Mouse (Mus musculus): ENCODE results near the gene Gm15217.

Gene Gm15217

DNA sequence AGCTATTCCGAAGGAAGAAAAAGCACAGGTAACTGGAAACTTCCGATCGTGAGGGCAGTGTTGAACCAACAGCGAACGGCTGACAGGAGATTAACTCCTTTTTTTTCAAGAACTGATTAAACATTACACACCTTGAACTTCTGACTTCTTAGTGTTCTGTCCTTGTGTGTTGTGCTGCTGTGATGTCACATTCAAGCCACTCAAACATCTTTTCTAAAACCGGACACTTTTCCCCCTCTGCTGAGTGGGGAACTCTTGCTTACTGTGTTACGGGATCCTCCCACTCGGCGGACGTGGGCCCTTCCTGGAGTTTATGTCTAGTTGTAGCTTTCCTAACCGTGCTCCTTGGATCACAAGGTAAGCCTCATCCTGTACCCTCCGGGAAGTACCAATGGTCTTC is at the start of gene Gm15217:
Gm15217 (plus strand) TSS at position 130 of the 400 bp plus-strand sequence.
- no peak for DNase-seq

- no peak for DNase-seq
These were observed 45.6 kb upstream of the Gm15217 start for GRCm38 (mm10) chr14:46333421-46334237.

DNA sequence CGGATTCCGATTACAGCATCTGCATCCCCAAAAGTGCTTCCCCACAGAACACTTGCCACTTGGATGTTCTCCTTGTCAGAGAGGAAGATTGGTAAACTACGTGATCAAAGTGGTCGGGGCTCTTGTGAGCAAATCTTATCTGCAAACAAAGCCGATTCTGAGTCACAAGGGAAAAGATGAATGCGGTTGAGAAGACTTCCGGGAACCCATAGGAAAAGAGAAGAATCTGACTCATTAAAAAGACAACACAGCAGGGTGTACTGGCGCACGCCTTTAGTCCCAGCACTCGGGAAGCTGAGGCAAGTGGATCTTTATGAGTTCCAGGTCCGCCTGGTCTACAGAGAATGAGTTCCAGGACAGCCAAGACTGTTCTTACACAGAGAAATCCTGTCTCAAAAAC is 40.4 kb upstream of the Gm15217 start:
- DNase-seq: no peak

GRCm38 (mm10) chr14:46344750-46345149 is 34.5 kb upstream of the Gm15217 start:
- no peak for DNase-seq

DNA sequence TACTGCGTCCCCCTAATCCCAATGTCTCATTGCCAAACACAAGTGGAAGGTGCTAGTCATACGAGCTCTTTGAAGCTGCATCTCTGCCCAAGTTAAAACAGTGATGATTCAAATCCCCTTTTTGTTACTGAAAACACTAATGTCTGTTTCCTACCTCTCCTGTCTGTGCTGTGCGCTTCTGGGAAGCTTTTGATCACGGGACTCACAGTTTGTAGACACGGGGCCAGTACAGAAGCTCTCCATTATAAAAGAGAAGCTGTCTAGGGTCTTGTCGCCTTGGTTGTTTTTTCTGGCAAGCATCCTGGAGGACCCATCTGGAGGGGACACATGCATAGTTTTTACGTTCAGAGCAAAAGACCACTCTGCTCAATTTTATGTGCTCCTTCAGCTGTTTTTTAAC is 21.9 kb upstream of the Gm15217 start:
- no peak for DNase-seq

DNA sequence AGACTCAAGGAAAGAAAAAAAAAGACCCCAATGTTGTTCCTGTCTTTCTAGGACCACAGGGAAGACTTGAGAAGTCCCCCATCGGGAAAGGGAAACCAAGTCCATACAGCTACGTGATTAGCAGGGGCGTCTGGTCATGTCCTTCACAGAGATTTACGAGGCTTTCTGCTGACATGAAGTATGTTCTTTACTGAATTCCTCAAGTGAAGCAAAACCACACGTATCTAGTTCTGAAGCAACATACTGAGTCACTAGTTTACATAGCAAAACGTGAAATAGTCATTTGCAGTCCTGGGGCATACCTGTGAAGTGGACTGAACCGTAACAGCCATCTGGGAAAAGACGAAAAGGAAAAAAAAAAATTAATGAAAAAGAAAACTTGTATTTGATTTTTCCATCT is 21.5 kb upstream of the Gm15217 start:
- no peak for DNase-seq

DNA sequence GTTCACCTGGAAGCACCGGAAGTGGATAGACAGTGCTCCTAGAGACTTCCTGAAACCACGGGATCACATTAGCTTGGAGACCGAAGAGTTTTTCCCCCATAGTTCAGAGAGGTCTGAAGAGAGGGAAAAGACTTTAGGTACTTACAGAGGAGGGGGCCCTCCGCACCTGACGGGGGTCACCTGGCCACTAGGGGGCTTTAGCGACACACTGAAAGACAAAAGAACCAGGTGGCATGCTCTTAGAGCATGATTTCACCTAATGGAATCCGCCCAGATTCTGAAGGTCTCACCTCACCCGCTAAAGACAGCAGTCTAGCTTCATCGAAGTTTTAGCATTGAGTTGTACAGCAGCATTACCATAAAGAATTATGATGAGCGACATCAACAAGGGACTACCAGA is 16.0 kb upstream of the Gm15217 start:
- peak; percentile 35 to 37 for DNase-seq

GRCm38 (mm10) chr14:46372452-46372851 is 6.8 kb upstream of the Gm15217 start:
- DNase-seq: no peak

- no peak for DNase-seq
These were observed 3.4 kb upstream of the Gm15217 start for GRCm38 (mm10) chr14:46375796-46376195.

- peak; percentile 61 to 72 for DNase-seq
These were observed 1.1 kb downstream of the Gm15217 start for GRCm38 (mm10) chr14:46380286-46380721.

GRCm38 (mm10) chr14:46381457-46381856 is 2.2 kb downstream of the Gm15217 start:
- DNase-seq: no peak

- peak in 1 of 2 experiments; percentile 41 for DNase-seq
These were observed 5.9 kb downstream of the Gm15217 start for GRCm38 (mm10) chr14:46384946-46385691.

DNA sequence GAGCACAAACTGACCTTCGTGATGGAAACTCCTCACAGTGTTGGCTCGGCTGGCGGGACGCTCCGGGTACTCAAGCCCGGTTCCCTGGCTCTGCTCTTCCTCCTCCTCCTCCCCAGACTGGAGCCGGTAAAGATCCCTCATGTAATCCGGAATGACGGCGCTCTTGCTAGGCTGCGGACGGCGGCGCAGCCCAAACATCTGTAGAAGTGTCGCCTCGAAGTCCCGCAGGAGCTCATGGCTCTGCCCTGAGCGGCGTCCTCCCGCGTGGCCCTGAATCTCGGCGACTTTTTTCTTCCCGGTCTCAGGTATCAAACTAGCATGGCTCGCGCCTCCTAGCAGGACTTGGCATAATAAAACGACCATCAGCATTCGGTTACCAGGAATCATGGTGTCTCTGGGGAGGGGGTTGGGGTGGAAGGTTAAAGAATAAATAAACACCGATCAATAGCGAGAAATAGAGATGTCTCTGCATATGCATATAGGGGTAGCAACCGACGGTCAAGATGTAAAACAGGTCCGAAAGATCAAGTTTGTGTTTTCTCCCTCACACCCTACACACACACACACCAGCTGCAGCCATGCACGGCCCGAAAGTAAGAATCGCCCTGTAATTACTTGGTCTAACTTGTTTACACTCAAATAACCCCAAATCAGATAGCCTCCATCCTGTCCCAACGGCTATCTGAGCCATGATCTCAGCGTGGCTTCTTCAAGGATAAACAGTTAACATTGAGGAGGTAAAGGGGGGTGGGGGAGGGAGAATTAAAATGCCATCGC is 6.7 kb downstream of the Gm15217 start:
- DNase-seq: peak; percentile 47 to 57

GRCm38 (mm10) chr14:46386478-46387356 is 7.5 kb downstream of the Gm15217 start:
- DNase-seq: peak; percentile 44 to 64

DNA sequence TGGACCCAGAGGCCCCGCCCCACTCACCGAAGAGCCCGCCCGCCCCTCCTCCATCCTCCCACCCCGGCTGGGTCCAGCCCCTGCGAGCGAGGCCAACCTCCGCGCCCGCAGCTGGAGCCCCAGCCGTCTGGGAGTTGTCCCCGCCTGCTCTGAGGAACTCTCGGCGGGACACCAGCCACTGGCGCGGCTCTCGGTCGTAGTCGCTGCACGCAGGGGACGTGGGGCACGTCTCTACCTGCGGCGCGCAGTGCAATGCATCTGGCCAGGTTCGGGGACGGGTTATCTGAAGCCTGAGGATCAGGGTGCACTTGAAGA is 8.1 kb downstream of the Gm15217 start:
- DNase-seq: peak; percentile 95 to 96

DNA sequence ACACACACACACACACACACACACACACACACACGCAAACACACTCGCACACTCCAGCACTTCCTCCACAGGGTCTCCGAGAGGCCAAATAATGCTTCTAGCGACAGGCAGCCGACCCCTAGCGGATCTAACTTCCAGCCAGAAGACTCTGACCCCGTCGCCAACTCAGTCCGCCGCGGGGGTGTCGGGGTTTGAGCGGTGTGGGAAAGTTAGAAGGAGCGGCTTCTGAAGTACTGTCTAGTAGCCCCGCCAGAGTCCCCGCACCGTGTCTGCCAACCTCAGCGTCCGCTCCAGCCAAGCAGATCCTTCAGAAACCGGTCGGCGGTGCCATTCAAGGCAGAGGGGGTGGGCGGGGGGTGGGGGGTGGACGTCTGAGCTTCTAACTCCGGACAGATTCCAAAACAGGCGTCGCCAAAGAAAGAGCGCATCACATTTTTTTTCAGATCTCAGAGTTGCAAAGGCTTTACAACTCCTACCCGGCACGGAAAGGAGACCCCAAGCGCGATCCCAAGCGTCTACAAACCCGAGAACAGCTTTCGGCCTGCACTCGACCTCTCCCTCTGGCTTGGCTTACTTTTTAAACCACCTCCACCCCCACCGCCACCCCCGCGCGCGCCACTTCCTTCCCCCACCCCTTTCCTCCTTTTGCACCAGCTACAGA is 8.7 kb downstream of the Gm15217 start:
- DNase-seq: peak; percentile 79 to 87

- DNase-seq: peak; percentile 78 to 86
These were observed 9.4 kb downstream of the Gm15217 start for GRCm38 (mm10) chr14:46388636-46389035.

- DNase-seq: peak in 1 of 2 experiments; percentile 32
These were observed 10.4 kb downstream of the Gm15217 start for GRCm38 (mm10) chr14:46389438-46390248.

DNA sequence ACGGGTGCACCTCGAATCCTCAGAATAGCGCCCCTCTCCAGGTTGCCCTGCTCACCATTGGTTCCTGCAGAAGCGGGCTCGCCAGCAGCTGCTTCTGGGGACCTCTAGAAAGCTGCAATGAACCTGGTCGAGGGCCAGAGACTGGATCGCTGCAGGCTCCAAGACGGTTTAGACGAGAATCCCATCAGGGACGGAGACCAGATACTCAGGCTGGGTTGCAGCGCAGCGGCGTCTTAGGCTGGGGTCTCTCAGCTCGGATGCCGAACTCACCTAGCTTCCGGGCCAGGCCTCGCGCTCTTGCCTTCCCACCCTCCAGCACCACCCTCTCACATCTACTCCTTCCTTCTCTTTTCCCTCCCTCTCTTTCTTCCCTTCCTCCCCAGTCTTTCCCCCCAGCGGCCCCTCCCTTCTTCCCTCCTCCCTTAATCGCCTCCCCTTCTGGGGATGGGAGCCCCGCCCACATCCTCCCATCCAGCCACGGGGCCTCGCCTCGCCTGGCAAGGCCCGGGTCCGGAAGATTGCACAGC is 11.1 kb downstream of the Gm15217 start, which contains the start of gene Bmp4:
Bmp4 (minus strand) TSS at position 421 of the 527 bp plus-strand sequence.
- DNase-seq: peak; percentile 81 to 87

DNA sequence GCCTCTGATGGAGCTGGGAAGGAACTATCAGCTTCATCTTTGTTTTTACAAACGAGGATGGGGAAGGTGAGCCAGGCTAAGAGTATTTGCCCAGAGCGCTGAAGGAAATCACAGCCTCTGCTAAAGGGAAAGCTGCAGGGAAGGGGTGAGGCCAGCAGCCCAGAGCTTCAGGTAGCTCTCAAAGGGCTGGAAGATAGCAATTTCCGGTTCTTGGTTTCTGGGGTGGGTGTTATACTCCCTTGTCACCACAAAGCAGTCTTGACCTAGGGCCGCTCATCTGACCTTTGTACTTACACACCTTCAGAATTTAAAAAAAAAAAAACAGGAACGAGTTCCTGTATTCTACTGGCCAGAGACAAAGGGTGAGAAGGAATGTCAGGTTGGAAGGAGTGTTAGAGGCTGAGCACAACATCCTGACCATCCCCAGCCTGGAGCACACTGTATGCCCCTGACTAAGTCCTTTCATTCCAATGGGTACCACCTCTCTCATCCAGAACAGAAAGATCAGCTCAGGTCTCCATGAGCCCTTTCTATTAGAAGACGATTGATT is 12.5 kb downstream of the Gm15217 start:
- no peak for DNase-seq

Measured in kidney, postnatal 4 days (tissue).